Mouse (Mus musculus) midbrain, postnatal 0 days (tissue): ENCODE measurements around the gene Iqcn. TPM values are rescaled to one million over a fixed set of nuclear protein-coding genes. Genes with fewer than 3 reads are reported as not detected.

Experiments used
- ATAC-seq: fragments of 200-750 bp; cut with Nextera tagmentation; 2 replicates; pipeline ENCODE4 v1.8.0; 2017; ENCODE audit warnings: moderate number of reproducible peaks, mild to moderate bottlenecking, moderate TSS enrichment, moderate library complexity; ENCODE audit not compliant: low FRiP score
- DNase-seq: peaks from one replicate; pipeline ENCODE4 v3.0.0-alpha.2; 2015; ENCODE audit warnings: low spot score
- H3K27ac ChIP-seq: fragments of 300-500 bp; sonication (generic); 2 replicates; pipeline ENCODE4 v1.5.1; 2014; ENCODE audit warnings: low read depth, mild to moderate bottlenecking, low read length, mixed read lengths
- H3K27me3 ChIP-seq: fragments of 300-500 bp; sonication (generic); 2 replicates; pipeline ENCODE4 v1.6.1; 2014; ENCODE audit warnings: low read length, control low read depth, mixed read lengths; ENCODE audit not compliant: insufficient read depth
- H3K36me3 ChIP-seq: fragments of 300-500 bp; sonication (generic); 2 replicates; pipeline ENCODE4 v1.6.1; 2014; ENCODE audit warnings: low read length, control low read depth, mixed read lengths; ENCODE audit not compliant: insufficient read depth
- H3K4me1 ChIP-seq: fragments of 300-500 bp; sonication (generic); 2 replicates; pipeline ENCODE4 v1.6.1; 2014; ENCODE audit warnings: mild to moderate bottlenecking, control low read depth, antibody characterized with exemption, low read length, mixed read lengths; ENCODE audit not compliant: insufficient read depth
- H3K4me2 ChIP-seq: fragments of 300-500 bp; sonication (generic); 2 replicates; pipeline ENCODE4 v1.6.1; 2014; ENCODE audit warnings: low read depth, mild to moderate bottlenecking, low read length, mixed read lengths; ENCODE audit not compliant: poor library complexity, severe bottlenecking
- H3K4me3 ChIP-seq: fragments of 300-500 bp; sonication (generic); 2 replicates; pipeline ENCODE4 v1.5.1; 2014; ENCODE audit warnings: low read depth, mild to moderate bottlenecking, low read length, moderate library complexity
- H3K9ac ChIP-seq: fragments of 300-500 bp; sonication (generic); replicated peaks from 2 replicates; pipeline ENCODE4 v1.6.1; 2014; ENCODE audit warnings: mild to moderate bottlenecking, low read length, moderate library complexity, mixed read lengths; ENCODE audit not compliant: poor library complexity, severe bottlenecking
- H3K9me3 ChIP-seq: fragments of 300-500 bp; sonication (generic); 2 replicates; pipeline ENCODE4 v1.6.1; 2016; ENCODE audit warnings: low read length, control low read depth
- CTCF ChIP-seq: IDR thresholded peaks from 2 replicates; pipeline ENCODE4 v1.5.1; 2016; ENCODE audit warnings: antibody characterized with exemption, mild to moderate bottlenecking
- WGBS: fragments of 180-500 bp; shearing (Covaris S2); extraction: QIAGEN DNeasy Blood & Tissue Kit; methylation state at CpG from one replicate; pipeline ENCODE4 v1.1.7; 2014; 5-methylcytosine and 5-hydroxymethylcytosine counted together
- polyA plus RNA-seq: library from polyadenylated mRNA; unstranded; fragments of >200 nt; fragmentation: Nextera tagmentation; extraction: Ambion mirVana; gene quantifications from 2 replicates; pipeline ENCODE4 v1.2.1, GENCODE M21; 2015
- total RNA-seq: library from RNA; depleted of rRNA; stranded (reverse); fragments of >200 nt; gene quantifications from 2 replicates; pipeline ENCODE4 v1.2.3, GENCODE M21; 2014; rRNA removed

Gene Iqcn
- total RNA-seq (0.22 TPM in 1 of 2 replicates, not detected in the other), polyA plus RNA-seq (0.06 and 0.07 TPM in 2 replicates)

- peaks cover 7% of the 10 kb centered on the region for H3K4me1 ChIP-seq
- no peak within 1 kb of the TSS for H3K4me3 ChIP-seq
- no peaks in the 10 kb centered on the region for H3K9me3 ChIP-seq
- DNase-seq (no peak), ATAC-seq (no peak)
- WGBS: 96% methylated on average over 3 of the region's 3 CpGs
- no peak within 1 kb of the TSS for H3K9ac ChIP-seq
- H3K36me3 ChIP-seq: no peaks in the 10 kb centered on the region
- no peak for TF ChIP-seq CTCF
- no peaks in the 10 kb centered on the region for H3K27me3 ChIP-seq
- peak within 1 kb of the TSS; percentile 20 for H3K4me2 ChIP-seq
- no peak within 1 kb of the TSS for H3K27ac ChIP-seq
Observed at GRCm38 (mm10) chr8:70703287-70703686, at the start of gene Iqcn. Gene Iqcn, plus strand, starts transcription at chr8:70703457.

GRCm38 (mm10) chr8:70654121-70654520, 49.1 kb upstream of the Iqcn start:
- 75% methylated on average over 1 of the region's 1 CpGs for WGBS
- no peak overlapping the region for H3K4me3 ChIP-seq
- DNase-seq (no peak), ATAC-seq (no peak)
- no peaks in the 10 kb centered on the region for H3K27me3 ChIP-seq
- H3K36me3 ChIP-seq: peaks cover 33% of the 10 kb centered on the region
- H3K4me1 ChIP-seq: peaks cover 4% of the 10 kb centered on the region; the same call in 1 of the 2 replicates
- H3K9ac ChIP-seq: no peak overlapping the region
- no peak overlapping the region for H3K27ac ChIP-seq
- H3K4me2 ChIP-seq: no peak overlapping the region
- no peak for TF ChIP-seq CTCF
- H3K9me3 ChIP-seq: no peaks in the 10 kb centered on the region

GRCm38 (mm10) chr8:70655469-70655868, 47.8 kb upstream of the Iqcn start:
- H3K27me3 ChIP-seq: no peaks in the 10 kb centered on the region
- WGBS: 31% methylated on average over 2 of the region's 2 CpGs
- no peak for TF ChIP-seq CTCF

GRCm38 (mm10) chr8:70656193-70656790, 47.0 kb upstream of the Iqcn start:
- WGBS: 23% methylated on average over 13 of the region's 13 CpGs
- Histone ChIP-seq H3K4me1 (peaks cover 4% of the 10 kb centered on the region; the same call in 1 of the 2 replicates), H3K4me2 (no peak overlapping the region), H3K9ac (no peak overlapping the region), H3K9me3 (no peaks in the 10 kb centered on the region), H3K27ac (peak overlapping the region; percentile 39; the same call in 1 of the 2 replicates), H3K36me3 (peaks cover 18% of the 10 kb centered on the region; the same call in 1 of the 2 replicates), H3K4me3 (no peak overlapping the region), H3K27me3 (no peaks in the 10 kb centered on the region)
- ATAC-seq: no peak
- peak; percentile 62 for DNase-seq
- no peak for TF ChIP-seq CTCF

More at GRCm38 (mm10) chr8:70655469-70655868, 47.8 kb upstream of the Iqcn start:
- 0 out of 2 replicates have a peak overlapping the region, but pooled peaks have one; percentile 39 for H3K27ac ChIP-seq
- no peaks in the 10 kb centered on the region for H3K9me3 ChIP-seq
- H3K36me3 ChIP-seq: peaks cover 26% of the 10 kb centered on the region
- DNase-seq: no peak
- no peak for ATAC-seq
- no peak overlapping the region for H3K4me2 ChIP-seq
- H3K9ac ChIP-seq: no peak overlapping the region
- peaks cover 4% of the 10 kb centered on the region; the same call in 1 of the 2 replicates for H3K4me1 ChIP-seq
- H3K4me3 ChIP-seq: no peak overlapping the region

- Histone ChIP-seq H3K9ac (no peak overlapping the region), H3K4me2 (no peak overlapping the region)
Observed at GRCm38 (mm10) chr8:70657214-70657613, 46.0 kb upstream of the Iqcn start.

GRCm38 (mm10) chr8:70657739-70658138, 45.5 kb upstream of the Iqcn start:
- peak overlapping the region; percentile 92; the same call in 1 of the 2 replicates for H3K4me2 ChIP-seq
- H3K9me3 ChIP-seq: no peaks in the 10 kb centered on the region
- peak overlapping the region; percentile 18; the same call in 1 of the 2 replicates for H3K27ac ChIP-seq
- DNase-seq (no peak), ATAC-seq (no peak)
- H3K36me3 ChIP-seq: peaks cover 12% of the 10 kb centered on the region; the same call in 1 of the 2 replicates
- peaks cover 4% of the 10 kb centered on the region; the same call in 1 of the 2 replicates for H3K4me1 ChIP-seq
- no peak for TF ChIP-seq CTCF
- H3K4me3 ChIP-seq: no peak overlapping the region
- 63% methylated on average over 2 of the region's 2 CpGs for WGBS
- no peaks in the 10 kb centered on the region for H3K27me3 ChIP-seq
- H3K9ac ChIP-seq: no peak overlapping the region

More at GRCm38 (mm10) chr8:70657214-70657613, 46.0 kb upstream of the Iqcn start:
- TF ChIP-seq CTCF: no peak
- ATAC-seq: no peak
- Histone ChIP-seq H3K27ac (no peak overlapping the region), H3K4me3 (no peak overlapping the region), H3K4me1 (peaks cover 4% of the 10 kb centered on the region; the same call in 1 of the 2 replicates), H3K9me3 (no peaks in the 10 kb centered on the region), H3K27me3 (no peaks in the 10 kb centered on the region), H3K36me3 (peaks cover 13% of the 10 kb centered on the region; the same call in 1 of the 2 replicates)
- DNase-seq: no peak
- 92% methylated on average over 3 of the region's 3 CpGs for WGBS
